Mouse (Mus musculus): ENCODE measurements at regions not wholly inside any gene's neighbourhood (a gene's known extent, or its start where the extent isn't known, plus 50 kb on each side); places are given as distances from the start of the nearest gene placed in this dataset.

GRCm38 (mm10) chr9:14092996-14093442, 181.8 kb upstream of the Sesn3 start:
- no peak for DNase-seq (ENCODE audit: low read depth)

GRCm38 (mm10) chr9:14103538-14103937, 171.3 kb upstream of the Sesn3 start:
- DNase-seq (ENCODE audit: low read depth), result no peak

- no peak for DNase-seq (ENCODE audit: low read depth)
Observed at GRCm38 (mm10) chr9:14104921-14105320, 169.9 kb upstream of the Sesn3 start.

- DNase-seq (ENCODE audit: low read depth), result no peak
Observed at GRCm38 (mm10) chr9:14106371-14106770, 168.5 kb upstream of the Sesn3 start.

GRCm38 (mm10) chr9:14108798-14109197, 166.1 kb upstream of the Sesn3 start:
- DNase-seq (ENCODE audit: low read depth), result no peak

- DNase-seq (ENCODE audit: low read depth), result no peak
Observed at GRCm38 (mm10) chr9:14109492-14109891, 165.4 kb upstream of the Sesn3 start.

- no peak for DNase-seq (ENCODE audit: low read depth)
Observed at GRCm38 (mm10) chr9:14111713-14112112, 163.2 kb upstream of the Sesn3 start.

GRCm38 (mm10) chr9:14115521-14115920, 159.3 kb upstream of the Sesn3 start:
- DNase-seq (ENCODE audit: low read depth), result no peak

GRCm38 (mm10) chr9:14116097-14116840, 158.6 kb upstream of the Sesn3 start:
- DNase-seq (ENCODE audit: low read depth), result no peak

GRCm38 (mm10) chr9:14133372-14133771, 141.5 kb upstream of the Sesn3 start:
- no peak for DNase-seq (ENCODE audit: low read depth)

GRCm38 (mm10) chr9:14134894-14135450, 139.9 kb upstream of the Sesn3 start:
- no peak for DNase-seq (ENCODE audit: low read depth)

GRCm38 (mm10) chr9:14141321-14141720, 133.5 kb upstream of the Sesn3 start:
- no peak for DNase-seq (ENCODE audit: low read depth)

GRCm38 (mm10) chr9:14143988-14144387, 130.9 kb upstream of the Sesn3 start:
- no peak for DNase-seq (ENCODE audit: low read depth)

- no peak for DNase-seq (ENCODE audit: low read depth)
Observed at GRCm38 (mm10) chr9:14147088-14147487, 127.8 kb upstream of the Sesn3 start.

- DNase-seq (ENCODE audit: low read depth), result no peak
Observed at GRCm38 (mm10) chr9:14147731-14148130, 127.1 kb upstream of the Sesn3 start.

GRCm38 (mm10) chr9:14150288-14150687, 124.6 kb upstream of the Sesn3 start:
- no peak for DNase-seq (ENCODE audit: low read depth)

- DNase-seq (ENCODE audit: low read depth), result no peak
Observed at GRCm38 (mm10) chr9:14156967-14157366, 117.9 kb upstream of the Sesn3 start.

GRCm38 (mm10) chr9:14158096-14158837, 116.6 kb upstream of the Sesn3 start:
- DNase-seq (ENCODE audit: low read depth), result no peak

- DNase-seq (ENCODE audit: low read depth), result no peak
Observed at GRCm38 (mm10) chr9:14160207-14160606, 114.7 kb upstream of the Sesn3 start.

GRCm38 (mm10) chr9:14171589-14172240, 103.2 kb upstream of the Sesn3 start:
- DNase-seq (ENCODE audit: low read depth), result no peak

GRCm38 (mm10) chr9:14173631-14174323, 101.1 kb upstream of the Sesn3 start:
- no peak for DNase-seq (ENCODE audit: low read depth)
